Mouse (Mus musculus) layer of hippocampus, adult 2 months (tissue): ENCODE measurements around the gene Zfp830. TPM values are rescaled to one million over a fixed set of nuclear protein-coding genes. Genes with fewer than 3 reads are reported as not detected.

Source experiments
- DNase-seq, 2 experiments: peaks; one replicate each; pipeline ENCODE4 v3.0.0; 2022; ENCODE audit warnings: low spot score in 2 of 2
- H3K27ac ChIP-seq: fragments of 200-600 bp; 2 replicates; pipeline ENCODE4 v1.8.1; 2022
- H3K4me3 ChIP-seq: fragments of 200-600 bp; 2 replicates; pipeline ENCODE4 v1.8.1; 2022; ENCODE audit warnings: mild to moderate bottlenecking
- CTCF ChIP-seq: fragments of 200-600 bp; conservative IDR thresholded peaks from 2 replicates; pipeline ENCODE4 v1.8.1; 2022; ENCODE audit warnings: antibody characterized with exemption, mild to moderate bottlenecking, moderate library complexity
- total RNA-seq, 2 experiments: library from RNA; stranded (reverse); gene quantifications; 2 replicates each; pipeline ENCODE4 v1.2.3; 2021

The Zfp830 gene
- total RNA-seq, 2 experiments from 2014 or later, result 14.8 to 16.9 TPM

GRCm38 (mm10) chr11:82780983-82781903, 17.1 kb downstream of the Zfp830 start, which contains the start of gene Lig3:
TSS of gene Lig3 (plus strand) at chr11:82781108.
- peak; percentile 17; the same call in 1 of the 2 replicates for TF ChIP-seq CTCF
- peak; percentile 92 to 94 for DNase-seq

GRCm38 (mm10) chr11:82782197-82782596, 18.1 kb downstream of the Zfp830 start:
- DNase-seq, result no peak
- Histone ChIP-seq H3K27ac (peak overlapping the region; percentile 96), H3K4me3 (peak overlapping the region; percentile 98)
- no peak for TF ChIP-seq CTCF

More at GRCm38 (mm10) chr11:82780983-82781903, 17.1 kb downstream of the Zfp830 start, which contains the start of gene Lig3:
- Histone ChIP-seq H3K4me3 (peak within 1 kb of the TSS; percentile 98), H3K27ac (peak within 1 kb of the TSS; percentile 96)

- TF ChIP-seq CTCF, result no peak
- DNase-seq, result no peak
- no peak overlapping the region for H3K27ac ChIP-seq
- no peak overlapping the region for H3K4me3 ChIP-seq
Observed at GRCm38 (mm10) chr11:82783453-82783852, 19.3 kb downstream of the Zfp830 start.

GRCm38 (mm10) chr11:82806656-82807055, 42.5 kb downstream of the Zfp830 start:
- TF ChIP-seq CTCF, result no peak
- no peak for DNase-seq

GRCm38 (mm10) chr11:82807370-82807769, 43.2 kb downstream of the Zfp830 start:
- DNase-seq, result no peak
- TF ChIP-seq CTCF, result no peak
- no peak overlapping the region for H3K4me3 ChIP-seq

More at GRCm38 (mm10) chr11:82806656-82807055, 42.5 kb downstream of the Zfp830 start:
- no peak overlapping the region for H3K4me3 ChIP-seq
- H3K27ac ChIP-seq, result no peak overlapping the region; the same call in 1 of the 2 replicates

GRCm38 (mm10) chr11:82808485-82808884, 44.3 kb downstream of the Zfp830 start:
- DNase-seq, result no peak
- no peak for TF ChIP-seq CTCF
- no peak overlapping the region for H3K4me3 ChIP-seq

More at GRCm38 (mm10) chr11:82807370-82807769, 43.2 kb downstream of the Zfp830 start:
- H3K27ac ChIP-seq, result no peak overlapping the region

More at GRCm38 (mm10) chr11:82808485-82808884, 44.3 kb downstream of the Zfp830 start:
- peak overlapping the region; percentile 28 for H3K27ac ChIP-seq

Other genes with a start within 250 kb of the Zfp830 start
- gene Cct6b, start within 50 bp of the Zfp830 start, total RNA-seq, result under 1 TPM; 0.18 to 0.44 TPM
- 10 to 100 TPM; 25.3 to 25.7 TPM for gene Lig3, start 16.8 kb downstream of the Zfp830 start, total RNA-seq
- 10 to 100 TPM in 1 of 2 experiments, 1 to 10 TPM in 1; 9.5 to 10.9 TPM for gene Rffl, start 106.9 kb downstream of the Zfp830 start, total RNA-seq
- 10 to 100 TPM; 15.1 to 16.4 TPM for gene Rad51d, start 126.3 kb downstream of the Zfp830 start, total RNA-seq
- gene Fndc8, start 127.8 kb downstream of the Zfp830 start, total RNA-seq, result not detected
- gene Nle1, start 144.1 kb downstream of the Zfp830 start, total RNA-seq, result 10 to 100 TPM; 46.0 to 48.8 TPM
- 1 to 10 TPM in 1 of 2 experiments, under 1 TPM in 1; 0.66 to 1.4 TPM for gene Unc45b, start 146.2 kb downstream of the Zfp830 start, total RNA-seq
- 1 to 10 TPM; 2.5 to 4.0 TPM for gene Slfn5, start 187.0 kb downstream of the Zfp830 start, total RNA-seq
- under 1 TPM; 0.27 to 0.49 TPM for gene Slfn9, start 227.5 kb downstream of the Zfp830 start, total RNA-seq